Mouse (Mus musculus) kidney, adult 8-10 months (tissue): ENCODE measurements at regions not wholly inside any gene's neighbourhood (a gene's known extent, or its start where the extent isn't known, plus 50 kb on each side); places are given as distances from the start of the nearest gene placed in this dataset.

ENCODE experiments used
- DNase-seq, 2 experiments: peaks; one replicate each; pipeline ENCODE4 v3.0.0; 2022

- DNase-seq, result no peak
Measured at GRCm38 (mm10) chr3:121902246-121902645, 50.1 kb upstream of the Arhgap29 start.

- DNase-seq, result peak; percentile 30 to 58
Measured at GRCm38 (mm10) chr3:121900429-121900844, 51.9 kb upstream of the Arhgap29 start.

GRCm38 (mm10) chr3:121897821-121898574 lies 54.3 kb upstream of the Arhgap29 start:
- no peak for DNase-seq

DNA sequence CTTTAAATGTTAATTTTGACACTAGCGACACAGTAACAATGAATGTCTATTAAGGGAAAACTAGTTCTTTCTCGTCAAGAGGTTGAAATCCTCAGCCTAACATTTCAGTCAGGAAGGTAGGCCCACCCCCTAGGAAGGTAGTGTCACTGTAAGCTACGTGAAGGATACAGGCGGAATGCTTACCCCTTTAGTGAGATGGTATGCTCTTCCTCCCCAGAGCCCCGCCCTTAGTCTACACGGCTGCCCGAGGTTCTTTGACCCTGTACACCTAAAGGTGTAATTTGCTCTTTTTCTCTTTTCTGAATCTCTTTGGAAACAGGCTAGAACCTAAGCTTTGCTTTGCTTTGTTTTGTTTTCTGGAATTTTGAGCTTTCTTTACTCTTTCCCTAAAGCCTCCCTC lies 58.7 kb upstream of the Arhgap29 start:
- no peak for DNase-seq

DNA sequence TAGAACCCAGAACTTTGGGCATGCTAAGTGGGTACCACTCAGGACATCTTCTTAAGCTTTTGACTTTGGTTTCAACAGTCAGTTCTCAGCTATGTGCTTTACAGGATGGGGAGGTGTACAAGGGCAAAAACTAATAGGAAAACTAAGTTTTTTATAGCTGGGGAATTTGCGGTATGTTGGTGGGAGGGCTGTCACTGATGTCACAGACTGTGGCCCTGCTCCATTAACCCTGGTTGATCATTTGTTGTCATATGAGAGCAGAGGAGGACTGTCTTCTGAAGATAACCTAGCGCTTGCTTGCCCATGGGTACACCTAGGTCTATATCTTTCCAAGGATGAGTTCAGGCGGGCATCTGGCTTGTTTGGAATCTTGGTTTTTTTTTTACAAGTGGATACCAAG lies 59.7 kb upstream of the Arhgap29 start:
- no peak for DNase-seq

- no peak for DNase-seq
Measured at GRCm38 (mm10) chr3:121891338-121891737, 61.0 kb upstream of the Arhgap29 start.

DNA sequence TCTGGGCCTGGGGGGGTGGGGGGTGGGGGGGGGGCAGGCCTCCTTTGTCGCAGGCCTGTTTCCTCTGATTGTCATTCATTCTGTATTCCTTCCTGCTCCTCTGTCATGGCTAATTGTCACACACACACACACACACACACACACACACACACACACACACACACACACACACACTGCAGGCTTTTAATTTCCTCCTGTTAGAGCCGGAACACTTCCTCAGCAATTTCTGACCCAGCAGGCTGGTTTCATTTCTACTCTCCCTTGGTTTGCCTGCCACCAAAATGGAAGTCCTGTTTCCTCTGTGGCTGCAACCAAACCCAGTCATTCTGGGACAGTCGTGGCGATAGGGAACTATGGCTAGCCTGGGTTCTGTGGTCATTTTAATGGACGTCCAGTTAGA lies 61.8 kb upstream of the Arhgap29 start:
- DNase-seq, result peak in 1 of 2 experiments; percentile 35

- no peak for DNase-seq
Measured at GRCm38 (mm10) chr3:121886870-121887605, 65.3 kb upstream of the Arhgap29 start.

DNA sequence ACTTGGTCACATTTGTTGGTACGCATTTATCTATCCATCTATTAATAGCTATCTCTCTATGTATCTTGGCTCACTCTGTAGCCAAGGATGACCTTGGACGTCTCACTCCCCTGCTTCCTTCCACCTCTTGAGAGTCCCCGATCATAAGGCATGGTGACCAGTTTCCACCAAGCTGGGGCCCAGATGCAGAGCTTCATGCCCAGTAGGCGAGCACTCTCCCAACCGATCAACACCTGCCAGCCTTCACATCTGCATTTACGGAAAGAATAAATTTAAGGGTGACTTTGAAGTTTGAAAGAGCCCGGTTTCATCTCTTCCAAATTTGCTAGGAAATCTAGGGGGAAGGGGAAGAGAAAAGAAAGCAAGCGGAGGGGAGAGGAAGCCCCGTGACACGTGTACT lies 66.0 kb upstream of the Arhgap29 start:
- peak in 1 of 2 experiments; percentile 26 for DNase-seq

DNA sequence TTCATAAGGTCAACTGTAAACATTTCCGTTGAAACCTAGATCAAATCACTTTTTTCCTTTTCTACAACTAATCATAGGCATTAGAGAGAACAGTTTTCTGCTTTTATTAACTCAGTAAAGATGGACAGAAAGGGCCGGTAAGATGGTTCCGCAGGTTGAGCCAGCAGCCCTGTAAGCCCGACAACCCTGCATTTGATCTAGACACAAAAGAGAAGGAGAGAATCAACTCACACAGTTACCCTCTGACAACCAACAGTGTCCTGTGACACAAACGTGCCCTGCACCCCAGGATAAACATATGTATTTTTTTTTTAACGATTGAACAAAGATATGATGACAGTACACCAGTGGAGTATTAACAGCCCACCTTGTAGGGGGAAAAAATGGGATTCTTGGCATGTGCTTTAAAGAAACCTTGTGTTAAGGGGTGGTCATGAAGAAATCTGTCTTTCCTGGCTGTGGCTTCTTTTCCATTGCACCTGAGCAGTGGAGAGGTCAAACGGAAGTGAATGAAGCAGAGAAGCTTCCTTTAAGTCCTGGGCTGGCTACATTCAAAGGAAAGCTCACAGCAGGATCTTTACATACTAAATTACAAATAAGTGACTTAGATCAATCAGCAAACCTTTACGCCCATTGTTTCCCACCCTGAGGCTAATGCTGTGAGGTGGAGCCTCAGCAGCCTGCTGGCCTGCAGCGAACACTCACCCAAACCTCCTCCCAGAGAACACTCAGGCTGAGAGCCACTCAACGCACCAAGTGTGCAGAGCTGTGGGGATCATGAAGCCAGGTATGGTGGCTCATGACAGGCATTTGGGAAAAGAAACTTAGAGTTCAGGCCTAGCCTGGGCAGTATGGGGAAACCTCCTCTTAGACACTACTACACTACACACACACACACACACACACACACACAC lies 66.8 kb upstream of the Arhgap29 start:
- no peak for DNase-seq

GRCm38 (mm10) chr3:121884328-121885248 lies 67.8 kb upstream of the Arhgap29 start:
- DNase-seq, result peak; percentile 93 to 98

GRCm38 (mm10) chr3:121880355-121880754 lies 65.3 kb upstream of the Abcd3 start:
- DNase-seq, result peak; percentile 46 to 69

GRCm38 (mm10) chr3:121875072-121875471 lies 60.0 kb upstream of the Abcd3 start:
- peak; percentile 48 to 83 for DNase-seq

GRCm38 (mm10) chr3:121874576-121874975 lies 59.5 kb upstream of the Abcd3 start:
- DNase-seq, result peak; percentile 59 to 81

DNA sequence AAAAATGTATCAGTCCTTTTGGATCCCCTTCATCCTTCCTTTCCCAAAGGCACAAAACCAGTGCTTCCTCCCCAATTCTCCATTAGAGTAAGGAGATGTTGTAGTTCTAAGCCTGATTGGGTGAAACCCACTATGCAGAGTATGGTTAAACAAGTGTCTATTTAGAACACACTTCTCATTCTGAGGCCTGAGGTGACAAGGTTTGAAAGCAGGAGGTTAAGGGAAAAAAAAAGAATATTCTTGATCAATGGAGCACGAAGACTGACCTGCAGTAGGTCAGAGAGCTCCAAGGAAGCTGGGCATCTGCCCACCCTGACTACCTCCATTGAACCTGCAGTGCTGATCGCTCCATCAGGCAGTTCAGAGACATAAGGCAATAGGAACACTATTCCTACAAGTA lies 58.5 kb upstream of the Abcd3 start:
- DNase-seq, result no peak

GRCm38 (mm10) chr3:121872685-121873084 lies 57.6 kb upstream of the Abcd3 start:
- DNase-seq, result no peak

GRCm38 (mm10) chr3:121871795-121872194 lies 56.7 kb upstream of the Abcd3 start:
- no peak for DNase-seq

- DNase-seq, result no peak
Measured at GRCm38 (mm10) chr3:121870726-121871125, 55.6 kb upstream of the Abcd3 start.

DNA sequence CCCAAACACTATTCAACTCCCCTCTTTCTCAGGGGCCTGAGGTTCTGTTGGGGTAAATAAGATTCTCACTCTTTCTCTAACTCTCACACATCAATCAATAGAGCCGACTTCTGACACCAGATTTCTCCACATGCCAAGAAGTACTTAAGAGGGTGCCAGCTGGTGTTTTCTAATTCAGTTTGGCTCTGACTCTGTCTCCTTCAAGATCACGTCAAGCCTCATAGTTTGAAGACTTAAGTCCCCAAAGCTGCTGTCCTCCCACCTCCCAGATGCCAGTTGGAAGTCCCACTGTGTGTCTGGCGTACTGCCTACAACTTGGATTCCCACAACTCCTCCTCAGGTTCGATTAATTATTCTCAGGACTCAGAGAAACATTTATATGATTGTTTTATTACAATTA lies 54.6 kb upstream of the Abcd3 start:
- DNase-seq, result no peak

DNA sequence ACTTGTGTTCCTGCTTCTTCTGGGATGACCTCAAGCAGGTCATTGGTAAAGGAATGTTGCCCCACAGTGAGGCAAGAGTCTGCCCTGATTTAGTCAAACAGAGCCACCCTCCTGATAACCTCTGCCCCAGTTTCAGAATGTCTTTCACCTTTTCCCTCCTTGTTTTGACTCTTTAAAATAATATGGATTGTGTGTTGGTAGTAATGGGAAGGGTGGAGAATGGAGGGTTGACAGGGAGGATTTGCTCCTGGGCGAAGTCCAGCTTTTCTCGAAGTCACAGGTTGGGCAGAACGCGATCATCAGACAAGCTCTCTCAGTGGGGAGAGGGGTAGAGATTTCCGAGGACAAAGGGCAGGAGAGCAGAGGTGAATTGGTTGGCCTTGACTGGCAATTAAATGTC lies 52.2 kb upstream of the Abcd3 start:
- peak; percentile 56 to 78 for DNase-seq

DNA sequence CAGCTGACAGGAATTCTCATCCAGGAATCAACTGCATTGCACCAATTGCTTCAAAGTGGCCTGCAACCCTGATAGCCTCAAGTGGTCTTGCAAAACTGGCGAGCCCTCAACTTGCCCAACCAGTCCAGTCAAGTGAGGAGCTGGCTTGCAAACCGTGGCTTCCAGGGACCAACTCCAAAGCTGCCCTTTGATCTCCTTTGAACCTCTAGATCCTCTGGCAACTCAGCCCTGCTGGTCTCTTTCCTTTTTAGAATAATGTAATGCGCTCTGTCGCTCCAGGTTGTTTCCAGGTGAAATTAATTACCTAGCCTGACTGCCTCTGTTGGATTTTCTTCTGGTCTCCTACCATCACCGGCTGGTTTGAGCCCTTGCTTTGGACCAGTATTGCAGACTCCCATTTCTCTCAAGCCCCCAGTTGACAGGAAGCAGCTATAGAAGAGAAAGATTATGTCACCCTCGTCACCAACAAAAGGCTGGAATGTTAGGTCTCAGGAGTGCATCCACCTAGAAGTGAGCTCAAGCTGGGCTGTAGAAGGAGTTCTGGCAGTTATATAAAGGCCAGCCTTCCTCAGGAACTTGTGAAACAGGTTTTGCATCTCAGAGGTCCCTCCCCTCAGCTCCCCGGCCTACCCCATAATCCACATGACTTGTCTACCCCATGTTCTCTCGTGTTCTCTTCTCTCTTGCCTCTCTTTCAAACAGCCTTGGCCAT lies 49.8 kb upstream of the Abcd3 start:
- peak; percentile 49 to 77 for DNase-seq
